Mouse (Mus musculus): Measurements from ENCODE around the gene Paqr4. TPM values are rescaled to one million over a fixed set of nuclear protein-coding genes. Genes with fewer than 3 reads are reported as not detected.

Paqr4 gene
- polyA plus RNA-seq, 1 experiment from 2014 or later = 7.6 TPM

DNA sequence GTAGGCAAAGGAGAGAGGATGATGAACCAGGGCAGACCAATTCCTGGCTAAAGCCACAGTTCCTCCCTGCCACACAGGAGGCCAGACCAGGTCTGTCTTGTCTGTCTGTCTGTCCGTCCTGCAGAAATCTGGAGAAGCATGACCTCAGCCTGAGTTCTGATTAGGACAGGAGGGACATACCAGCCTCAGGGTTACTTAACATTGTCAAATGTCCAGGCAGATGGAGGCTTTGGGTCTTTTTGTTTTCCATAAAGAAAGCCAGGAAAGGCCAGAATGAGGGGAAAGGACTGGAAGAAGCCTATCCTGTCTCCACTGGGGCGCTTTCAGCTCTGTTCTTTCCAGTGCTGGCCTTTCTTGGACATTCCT lies 1.8 kb downstream of the Paqr4 start:
- Histone ChIP-seq H3K4me2 (ENCODE audit: low read depth, low read length) (0 out of 2 replicates have a peak overlapping the region, but pooled peaks have one; percentile 3), H3K27me3 (ENCODE audit: control insufficient read depth, insufficient read depth, low read depth, low read length) (peaks cover 62% of the 10 kb centered on the region), H3K27ac (ENCODE audit: low read length) (no peak overlapping the region), H3K4me1 (ENCODE audit: control insufficient read depth, low read depth, low read length) (peaks cover 28% of the 10 kb centered on the region), H3K4me3 (ENCODE audit: low read depth, low read length) (peak overlapping the region; percentile 71; the same call in 1 of the 2 replicates), H3K36me3 (ENCODE audit: control insufficient read depth, insufficient read depth) (peaks cover 3% of the 10 kb centered on the region), H3K9me3 (replicated peaks; ENCODE audit: control insufficient read depth, low read length) (no peaks in the 10 kb centered on the region), H3K9ac (ENCODE audit: low read depth, low read length) (no peak overlapping the region)
- ATAC-seq (ENCODE audit: low read depth) = no peak
- WGBS (ENCODE audit: insufficient replicate concordance) = 32% methylated on average over 2 of the region's 2 CpGs

DNA sequence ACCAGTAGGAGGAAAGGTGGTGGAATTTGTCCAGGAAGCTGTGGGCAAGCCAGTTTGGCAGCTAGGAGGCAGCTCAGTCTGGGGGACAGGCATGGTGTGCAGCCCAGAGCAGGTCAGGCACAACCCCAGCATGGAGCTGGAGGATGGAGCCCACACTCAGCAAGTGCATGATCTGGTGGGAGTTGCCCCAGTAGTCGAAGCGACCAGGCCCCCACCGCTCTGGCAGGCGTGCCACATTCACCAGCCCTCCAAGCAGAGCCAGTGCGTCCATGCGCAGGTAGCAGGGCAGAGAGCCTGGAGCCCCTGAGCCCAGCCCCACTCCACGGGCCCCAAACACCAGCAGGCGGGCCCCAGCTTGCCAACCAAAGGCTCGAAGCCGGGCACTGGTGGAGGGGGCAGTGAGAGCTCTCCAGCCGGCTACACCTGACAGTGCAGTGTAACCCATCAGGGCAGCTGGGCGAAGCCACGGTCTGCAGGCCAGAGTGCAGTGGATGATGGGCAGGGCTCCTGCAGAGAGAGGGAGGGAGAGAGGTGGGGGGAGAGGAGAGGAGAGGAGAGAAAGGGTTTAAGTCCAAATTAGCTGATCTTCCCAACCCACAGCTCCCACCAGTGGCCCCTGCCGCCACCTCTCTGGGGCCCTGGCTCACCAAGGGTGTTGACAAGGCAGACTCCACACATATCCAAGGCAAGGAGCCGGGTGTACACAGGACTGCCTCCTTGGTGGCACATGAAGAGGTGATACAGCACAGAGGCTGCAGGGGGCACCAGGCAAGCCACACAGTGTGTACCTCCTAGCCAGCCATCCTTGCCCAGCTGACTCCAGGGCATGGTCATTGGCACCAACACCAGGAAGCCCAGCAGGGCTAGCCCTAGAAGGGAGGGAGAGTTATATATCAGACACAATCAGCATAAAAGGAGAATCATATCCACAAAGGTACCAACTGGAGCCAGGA lies 2.9 kb downstream of the Paqr4 start:
- Histone ChIP-seq H3K9ac (ENCODE audit: low read depth, low read length) (no peak overlapping the region), H3K4me1 (ENCODE audit: control insufficient read depth, low read depth, low read length) (peaks cover 28% of the 10 kb centered on the region), H3K27ac (ENCODE audit: low read length) (no peak overlapping the region), H3K9me3 (replicated peaks; ENCODE audit: control insufficient read depth, low read length) (no peaks in the 10 kb centered on the region), H3K27me3 (ENCODE audit: control insufficient read depth, insufficient read depth, low read depth, low read length) (peaks cover 51% of the 10 kb centered on the region), H3K36me3 (ENCODE audit: control insufficient read depth, insufficient read depth) (peaks cover 3% of the 10 kb centered on the region), H3K4me2 (ENCODE audit: low read depth, low read length) (no peak overlapping the region), H3K4me3 (ENCODE audit: low read depth, low read length) (no peak overlapping the region)
- ATAC-seq (ENCODE audit: low read depth) = no peak
- 75% methylated on average over 15 of the region's 15 CpGs for WGBS (ENCODE audit: insufficient replicate concordance)

DNA sequence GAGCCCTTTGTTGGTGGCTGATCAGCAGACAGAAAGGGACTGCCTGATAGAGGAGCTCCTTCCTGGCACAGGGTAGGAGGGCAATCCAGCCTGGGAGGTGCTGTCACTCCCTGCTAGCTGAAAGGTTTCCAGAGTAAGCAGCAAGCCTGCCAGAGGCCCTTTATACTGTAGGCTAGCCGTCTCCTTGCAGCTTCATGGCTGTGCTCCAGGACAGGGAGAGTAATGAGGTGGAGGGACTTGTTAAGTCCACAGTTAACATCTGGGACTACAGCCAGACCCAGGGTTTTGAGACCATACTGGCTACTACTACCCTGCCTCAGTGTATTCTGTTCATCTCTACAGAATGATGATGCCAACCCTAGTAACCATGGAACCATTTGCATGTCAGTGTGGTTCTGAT lies 6.3 kb downstream of the Paqr4 start:
- Histone ChIP-seq H3K36me3 (ENCODE audit: control insufficient read depth, insufficient read depth) (peaks cover 3% of the 10 kb centered on the region), H3K4me2 (ENCODE audit: low read depth, low read length) (no peak overlapping the region), H3K9ac (ENCODE audit: low read depth, low read length) (no peak overlapping the region), H3K27ac (ENCODE audit: low read length) (no peak overlapping the region), H3K9me3 (replicated peaks; ENCODE audit: control insufficient read depth, low read length) (no peaks in the 10 kb centered on the region), H3K4me1 (ENCODE audit: control insufficient read depth, low read depth, low read length) (peaks cover 10% of the 10 kb centered on the region), H3K4me3 (ENCODE audit: low read depth, low read length) (no peak overlapping the region), H3K27me3 (ENCODE audit: control insufficient read depth, insufficient read depth, low read depth, low read length) (peaks cover 18% of the 10 kb centered on the region)
- no peak for ATAC-seq (ENCODE audit: low read depth)
- 83% methylated on average over 1 of the region's 1 CpGs for WGBS (ENCODE audit: insufficient replicate concordance)

DNA sequence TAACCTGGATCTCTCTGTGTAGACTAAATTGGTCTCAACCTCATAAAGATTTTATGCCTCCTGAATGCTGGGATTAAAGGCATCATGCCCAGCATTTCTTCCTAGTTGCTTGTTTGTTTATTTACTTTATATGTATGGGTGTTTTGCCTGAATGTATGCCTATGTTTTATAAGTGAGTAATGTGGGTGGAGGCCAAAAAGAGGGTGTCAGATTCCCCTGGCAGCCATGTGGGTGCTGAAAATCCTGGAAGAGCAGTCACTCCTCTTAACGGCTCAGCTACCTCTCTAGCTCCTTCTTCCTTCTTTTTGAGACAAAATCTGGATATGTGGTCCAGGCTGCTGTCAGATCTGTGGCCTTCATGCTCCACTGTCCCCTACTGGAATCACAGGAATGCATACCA lies 10.2 kb downstream of the Paqr4 start:
- no peaks in the 10 kb centered on the region for H3K9me3 ChIP-seq (replicated peaks; ENCODE audit: control insufficient read depth, low read length)
- peaks cover 21% of the 10 kb centered on the region for H3K4me1 ChIP-seq (ENCODE audit: control insufficient read depth, low read depth, low read length)
- no peaks in the 10 kb centered on the region for H3K27me3 ChIP-seq (ENCODE audit: control insufficient read depth, insufficient read depth, low read depth, low read length)
- H3K27ac ChIP-seq (ENCODE audit: low read length) = no peak overlapping the region
- no peak overlapping the region for H3K9ac ChIP-seq (ENCODE audit: low read depth, low read length)
- no peak for ATAC-seq (ENCODE audit: low read depth)
- no peaks in the 10 kb centered on the region; the same call in 1 of the 2 replicates for H3K36me3 ChIP-seq (ENCODE audit: control insufficient read depth, insufficient read depth)
- no peak overlapping the region for H3K4me2 ChIP-seq (ENCODE audit: low read depth, low read length)
- 43% methylated on average over 1 of the region's 1 CpGs for WGBS (ENCODE audit: insufficient replicate concordance)
- H3K4me3 ChIP-seq (ENCODE audit: low read depth, low read length) = no peak overlapping the region

DNA sequence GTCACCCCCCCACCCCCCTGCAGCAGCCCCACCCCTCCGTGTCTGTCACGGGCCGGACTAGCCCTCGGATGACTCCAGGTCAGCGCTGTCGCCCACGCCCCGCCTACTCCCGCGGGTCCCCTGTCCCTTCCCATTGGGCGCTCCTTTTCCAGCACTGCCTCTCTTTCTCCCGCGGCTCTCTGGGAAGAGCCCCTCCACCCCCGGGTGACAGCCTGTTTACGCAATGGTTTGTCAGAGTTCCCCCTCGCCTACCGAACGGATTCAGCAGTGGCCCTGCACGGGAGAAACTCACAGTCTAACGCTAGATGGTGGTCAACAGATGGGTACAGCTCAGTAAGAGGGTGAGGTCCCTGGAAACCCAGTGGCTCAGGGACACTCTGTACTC lies 13.9 kb downstream of the Paqr4 start:
- ATAC-seq (ENCODE audit: low read depth) = peak; percentile 86
- Histone ChIP-seq H3K4me1 (ENCODE audit: control insufficient read depth, low read depth, low read length) (peaks cover 22% of the 10 kb centered on the region), H3K4me3 (ENCODE audit: low read depth, low read length) (peak overlapping the region; percentile 88), H3K9me3 (replicated peaks; ENCODE audit: control insufficient read depth, low read length) (no peaks in the 10 kb centered on the region), H3K4me2 (ENCODE audit: low read depth, low read length) (peak overlapping the region; percentile 85), H3K36me3 (ENCODE audit: control insufficient read depth, insufficient read depth) (no peaks in the 10 kb centered on the region), H3K27me3 (ENCODE audit: control insufficient read depth, insufficient read depth, low read depth, low read length) (no peaks in the 10 kb centered on the region), H3K9ac (ENCODE audit: low read depth, low read length) (peak overlapping the region; percentile 85), H3K27ac (ENCODE audit: low read length) (peak overlapping the region; percentile 92)
- under 1% methylated on average over 20 of the region's 20 CpGs for WGBS (ENCODE audit: insufficient replicate concordance)

DNA sequence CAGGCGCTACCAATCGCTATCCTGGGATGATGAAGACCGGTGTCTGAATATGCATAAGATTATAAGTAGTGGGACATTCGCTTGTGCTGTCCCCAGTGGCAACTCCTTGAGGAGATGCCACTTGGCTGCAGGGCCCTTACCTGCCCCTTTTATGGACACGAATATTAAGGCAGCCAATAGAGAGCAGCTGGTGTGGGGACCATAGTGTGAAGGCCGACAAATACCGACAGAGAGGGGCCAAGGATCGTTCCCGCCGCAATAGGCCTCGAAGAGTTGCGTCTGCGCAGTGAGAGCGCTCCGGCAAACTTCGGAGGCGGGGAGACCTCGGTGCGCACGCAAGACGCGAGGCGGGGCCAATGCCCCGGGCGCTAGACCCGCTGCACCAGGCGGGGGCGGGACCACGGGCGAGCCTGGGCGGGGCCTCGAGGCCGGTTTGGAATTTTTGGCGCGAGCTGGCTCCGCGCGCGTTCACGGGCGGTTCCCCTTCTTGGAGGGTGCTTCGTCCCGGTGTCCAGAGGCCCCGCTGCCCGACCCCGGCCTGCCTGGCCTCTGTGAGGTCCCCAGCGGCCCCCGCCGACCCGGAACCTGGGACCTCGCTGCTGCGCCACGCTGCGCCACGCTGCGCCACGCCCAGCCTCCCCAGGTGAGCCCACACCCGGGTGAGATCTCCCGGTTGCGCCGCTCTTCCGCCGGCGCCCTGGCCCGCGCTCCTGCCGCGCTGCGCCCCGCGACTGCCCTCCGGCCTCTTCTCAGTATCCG lies 14.5 kb downstream of the Paqr4 start, which contains the start of gene Pkmyt1:
Pkmyt1 (plus strand) TSS at position 338 of the 759 bp plus-strand sequence.
- Histone ChIP-seq H3K4me3 (ENCODE audit: low read depth, low read length) (peak within 1 kb of the TSS; percentile 88), H3K9me3 (replicated peaks; ENCODE audit: control insufficient read depth, low read length) (no peaks in the 10 kb centered on the region), H3K4me1 (ENCODE audit: control insufficient read depth, low read depth, low read length) (peaks cover 22% of the 10 kb centered on the region), H3K27me3 (ENCODE audit: control insufficient read depth, insufficient read depth, low read depth, low read length) (no peaks in the 10 kb centered on the region), H3K9ac (ENCODE audit: low read depth, low read length) (peak within 1 kb of the TSS; percentile 85), H3K4me2 (ENCODE audit: low read depth, low read length) (peak within 1 kb of the TSS; percentile 85), H3K27ac (ENCODE audit: low read length) (peak within 1 kb of the TSS; percentile 92), H3K36me3 (ENCODE audit: control insufficient read depth, insufficient read depth) (no peaks in the 10 kb centered on the region)
- ATAC-seq (ENCODE audit: low read depth) = peak; percentile 91
- 1% methylated on average over 71 of the region's 73 CpGs for WGBS (ENCODE audit: insufficient replicate concordance)

DNA sequence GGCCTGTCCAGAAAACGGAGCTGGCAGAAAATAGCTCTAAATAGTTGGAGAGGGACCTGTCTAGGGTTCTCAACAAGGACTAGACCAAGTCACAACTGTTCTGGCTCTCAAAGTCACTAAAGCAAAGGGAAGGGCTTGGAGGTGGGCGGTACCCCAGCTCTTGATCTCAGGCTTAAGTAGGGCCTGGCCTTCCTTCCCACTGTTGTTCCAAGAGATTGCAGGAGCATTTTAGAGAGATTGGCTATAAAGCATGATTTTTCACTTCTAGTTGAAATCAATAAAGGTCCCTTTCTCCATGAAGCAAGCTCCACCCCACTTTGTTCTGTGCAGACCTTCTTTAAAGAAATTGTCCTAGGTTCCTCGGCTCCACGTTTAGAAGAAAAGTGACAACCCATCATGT lies 15.2 kb downstream of the Paqr4 start:
- no peak for ATAC-seq (ENCODE audit: low read depth)
- peak overlapping the region; percentile 74 for H3K9ac ChIP-seq (ENCODE audit: low read depth, low read length)
- peak overlapping the region; percentile 85 for H3K4me2 ChIP-seq (ENCODE audit: low read depth, low read length)
- no peaks in the 10 kb centered on the region for H3K27me3 ChIP-seq (ENCODE audit: control insufficient read depth, insufficient read depth, low read depth, low read length)
- no peaks in the 10 kb centered on the region for H3K36me3 ChIP-seq (ENCODE audit: control insufficient read depth, insufficient read depth)
- peak overlapping the region; percentile 88 for H3K4me3 ChIP-seq (ENCODE audit: low read depth, low read length)
- H3K9me3 ChIP-seq (replicated peaks; ENCODE audit: control insufficient read depth, low read length) = no peaks in the 10 kb centered on the region
- 41% methylated on average over 4 of the region's 4 CpGs for WGBS (ENCODE audit: insufficient replicate concordance)
- peak overlapping the region; percentile 69 for H3K27ac ChIP-seq (ENCODE audit: low read length)
- H3K4me1 ChIP-seq (ENCODE audit: control insufficient read depth, low read depth, low read length) = peaks cover 22% of the 10 kb centered on the region

DNA sequence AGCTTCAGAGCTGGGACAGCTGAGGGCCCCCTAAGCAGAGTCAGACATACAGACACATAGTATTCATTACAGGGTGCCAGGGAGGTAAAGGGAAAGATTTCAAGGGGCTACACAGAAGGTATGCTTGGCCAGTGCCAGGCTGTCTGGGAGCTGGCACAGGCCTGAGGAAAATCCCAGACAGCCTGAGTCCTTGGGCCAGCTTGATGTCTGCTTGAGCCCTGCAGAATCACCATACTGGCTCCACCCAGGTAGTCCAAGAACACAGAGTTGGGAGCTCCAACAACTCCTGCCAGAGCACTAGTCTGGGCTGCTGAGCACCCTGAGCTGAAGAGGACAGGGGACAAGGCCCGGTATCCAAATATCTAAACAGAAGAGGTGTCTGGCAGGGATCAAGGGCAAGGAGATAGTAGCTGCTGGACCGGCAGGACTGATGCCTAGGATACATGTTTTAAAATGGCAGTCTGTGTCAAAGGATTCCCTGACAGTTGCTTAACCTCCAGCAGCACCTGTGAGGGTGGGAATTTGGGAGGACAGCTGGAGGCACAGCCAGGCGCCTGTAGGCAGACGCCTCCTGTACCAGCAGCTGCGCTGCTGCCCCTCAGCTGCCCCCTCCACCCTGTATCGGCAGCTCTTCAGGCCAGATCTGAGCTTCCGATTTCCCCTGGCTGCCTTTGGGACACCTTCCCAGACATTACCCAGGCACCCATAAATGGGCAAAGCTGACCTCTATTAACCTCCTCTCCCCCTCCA lies 18.1 kb downstream of the Paqr4 start, which contains the start of gene 1520401A03Rik:
1520401A03Rik (minus strand) TSS at position 408 of the 750 bp plus-strand sequence.
- H3K4me2 ChIP-seq (ENCODE audit: low read depth, low read length) = no peak within 1 kb of the TSS
- H3K4me1 ChIP-seq (ENCODE audit: control insufficient read depth, low read depth, low read length) = peaks cover 13% of the 10 kb centered on the region
- no peak for ATAC-seq (ENCODE audit: low read depth)
- no peak within 1 kb of the TSS for H3K27ac ChIP-seq (ENCODE audit: low read length)
- H3K27me3 ChIP-seq (ENCODE audit: control insufficient read depth, insufficient read depth, low read depth, low read length) = no peaks in the 10 kb centered on the region
- H3K4me3 ChIP-seq (ENCODE audit: low read depth, low read length) = no peak within 1 kb of the TSS
- 78% methylated on average over 7 of the region's 7 CpGs for WGBS (ENCODE audit: insufficient replicate concordance)
- H3K9ac ChIP-seq (ENCODE audit: low read depth, low read length) = no peak within 1 kb of the TSS
- no peaks in the 10 kb centered on the region for H3K9me3 ChIP-seq (replicated peaks; ENCODE audit: control insufficient read depth, low read length)
- no peaks in the 10 kb centered on the region for H3K36me3 ChIP-seq (ENCODE audit: control insufficient read depth, insufficient read depth)

Measured in liver, embryonic 16.5 days (tissue).